In the genomic region with DNA sequence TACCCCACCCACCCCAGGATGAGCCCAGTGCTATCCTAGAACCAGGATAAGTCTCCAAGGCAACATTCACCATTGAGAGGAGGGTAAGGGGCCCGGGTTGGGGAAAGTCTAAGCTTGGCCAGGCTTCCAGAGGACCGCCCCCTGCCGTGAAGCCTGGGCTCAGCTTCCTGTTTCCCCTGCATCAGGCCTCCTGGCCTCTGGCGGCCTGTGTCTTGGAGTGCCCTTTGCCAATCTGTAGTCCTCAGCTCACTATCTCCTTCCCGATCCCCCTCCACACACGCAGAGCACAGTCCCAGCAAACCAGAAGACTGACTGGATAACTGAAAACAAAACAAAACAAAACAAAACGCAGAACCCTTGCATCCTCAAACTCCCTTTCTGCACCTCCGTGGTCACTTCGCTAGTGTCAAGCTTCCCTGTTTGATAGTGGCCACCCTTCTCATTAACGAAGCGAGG, we compare ENCODE assay signal across 8 mouse cellular contexts. TPM values are rescaled to one million over a fixed set of nuclear protein-coding genes. Genes with fewer than 3 reads are reported as not detected.
DNase-seq lines count a peak whose midpoint lies in the region; ATAC-seq lines count a peak whose summit lies in the region.

Gene Clic1 (plus strand): TSS at position 406 of the 456 bp plus-strand sequence.

- WGBS in intestine, embryonic 15.5 days = under 1% methylated on average over 11 of the region's 11 CpGs
- 4% methylated on average over 11 of the region's 11 CpGs for WGBS in neural tube, embryonic 14.5 days

- DNase-seq in left cerebral cortex, postnatal 4 days = peak; percentile 76
- no peak for DNase-seq in left cerebral cortex, adult 11 months (ENCODE audit: low spot score)
- DNase-seq in gonadal fat pad, adult 2 months (ENCODE audit: low read depth) = no peak
- peak; percentile 60 to 70 for DNase-seq in lung, adult 18-20 months
- DNase-seq in right cerebral cortex, postnatal 14 days = no peak

- peaks cover 14% of the 10 kb centered on the region for H3K36me3 ChIP-seq in intestine, embryonic 15.5 days
- no peaks in the 10 kb centered on the region for H3K36me3 ChIP-seq in neural tube, embryonic 14.5 days (ENCODE audit: control insufficient read depth, insufficient read depth, low read length)

- H3K9ac ChIP-seq in intestine, embryonic 15.5 days = peak within 1 kb of the TSS; percentile 79
- peak within 1 kb of the TSS; percentile 46 for H3K9ac ChIP-seq in neural tube, embryonic 14.5 days (replicated peaks; ENCODE audit: low read depth, low read length)

- H3K27ac ChIP-seq in brown adipose tissue, adult 24 weeks (replicated peaks; ENCODE audit: low read depth, low read length) = peak within 1 kb of the TSS; percentile 99
- peak within 1 kb of the TSS; percentile 100 for H3K27ac ChIP-seq in intestine, embryonic 15.5 days
- H3K27ac ChIP-seq in neural tube, embryonic 14.5 days (ENCODE audit: low read depth, low read length) = peak within 1 kb of the TSS; percentile 49

- H3K4me2 ChIP-seq in intestine, embryonic 15.5 days (replicated peaks) = peak within 1 kb of the TSS; percentile 99
- peak within 1 kb of the TSS; percentile 38 for H3K4me2 ChIP-seq in neural tube, embryonic 14.5 days (ENCODE audit: low read depth, low read length)

- intact Hi-C loops in left cerebral cortex, postnatal 4 days (cut with DNase I) = no loop called here

- peaks cover 10% of the 10 kb centered on the region; the same call in 1 of the 2 replicates for H3K4me1 ChIP-seq in brown adipose tissue, adult 24 weeks (ENCODE audit: control insufficient read depth, insufficient read depth, insufficient read length, low read length)
- H3K4me1 ChIP-seq in intestine, embryonic 15.5 days (replicated peaks) = peaks cover 43% of the 10 kb centered on the region
- peaks cover 5% of the 10 kb centered on the region; the same call in 1 of the 2 replicates for H3K4me1 ChIP-seq in neural tube, embryonic 14.5 days (ENCODE audit: control insufficient read depth, insufficient read depth, low read length)

- H3K27me3 ChIP-seq in intestine, embryonic 15.5 days (replicated peaks) = no peaks in the 10 kb centered on the region
- no peaks in the 10 kb centered on the region for H3K27me3 ChIP-seq in neural tube, embryonic 14.5 days (ENCODE audit: control insufficient read depth, insufficient read depth, low read length)

- peak within 1 kb of the TSS; percentile 66 for H3K4me3 ChIP-seq in brown adipose tissue, adult 24 weeks (ENCODE audit: insufficient read depth, low read depth, low read length)
- H3K4me3 ChIP-seq in intestine, embryonic 15.5 days (replicated peaks) = peak within 1 kb of the TSS; percentile 61
- H3K4me3 ChIP-seq in neural tube, embryonic 14.5 days (ENCODE audit: low read depth, low read length) = peak within 1 kb of the TSS; percentile 35

- peak; percentile 50 for ATAC-seq in intestine, embryonic 15.5 days
- no peak for ATAC-seq in neural tube, embryonic 14.5 days (ENCODE audit: low read depth)

- 0 out of 2 replicates have a peak, but pooled peaks cover 4% of the 10 kb centered on the region for H3K9me3 ChIP-seq in intestine, embryonic 15.5 days
- H3K9me3 ChIP-seq in neural tube, embryonic 14.5 days (ENCODE audit: control insufficient read depth, low read length) = no peaks in the 10 kb centered on the region

RNA-seq across cellular contexts. Expression of gene Clic1, which starts in this region (rescaled TPM):
- 10 to 100 TPM; 20.2 to 20.3 TPM for total RNA-seq in left cerebral cortex, postnatal 4 days (2021)
- polyA plus RNA-seq in brown adipose tissue, adult 24 weeks (2012; ENCODE audit: insufficient read depth, insufficient read length, missing spikeins) = 13.6 and 16.8 TPM in 2 replicates
- 129 and 133 TPM in 2 replicates for polyA plus RNA-seq in gonadal fat pad, adult 2 months (2012; rRNA removed)
- polyA plus RNA-seq in intestine, embryonic 15.5 days (2015; fragmentation: Nextera tagmentation; extraction: Ambion mirVana) = 385 and 387 TPM in 2 replicates
- polyA plus RNA-seq in neural tube, embryonic 14.5 days (2014; fragmentation: Nextera tagmentation; extraction: Ambion mirVana) = 13.3 and 37.0 TPM in 2 replicates

Comparison
In these comparisons a context has a peak if more than half of its experiments do, and no peak if none do; other contexts are left out.
1. DNase-seq: peak in left cerebral cortex, postnatal 4 days (single experiment) and lung, adult 18-20 months (2 of 2); none in left cerebral cortex, adult 11 months (single experiment), gonadal fat pad, adult 2 months (single experiment) and right cerebral cortex, postnatal 14 days (single experiment).
2. H3K27ac ChIP-seq: peak in every context shown above with its lines; median percentile 100 in intestine, embryonic 15.5 days; 99 in brown adipose tissue, adult 24 weeks; 49 in neural tube, embryonic 14.5 days.
3. Peak in every context shown above with its lines, with median percentiles within 50 percentile points of each other: H3K4me3 ChIP-seq.